Mouse (Mus musculus): Measurements from ENCODE around the gene Ifna16. TPM values are rescaled to one million over a fixed set of nuclear protein-coding genes. Genes with fewer than 3 reads are reported as not detected.

The Ifna16 gene
- total RNA-seq (2021): not detected
- long read RNA-seq, experiment 1: 0 reads
- long read RNA-seq, experiment 2: 0 reads

DNA sequence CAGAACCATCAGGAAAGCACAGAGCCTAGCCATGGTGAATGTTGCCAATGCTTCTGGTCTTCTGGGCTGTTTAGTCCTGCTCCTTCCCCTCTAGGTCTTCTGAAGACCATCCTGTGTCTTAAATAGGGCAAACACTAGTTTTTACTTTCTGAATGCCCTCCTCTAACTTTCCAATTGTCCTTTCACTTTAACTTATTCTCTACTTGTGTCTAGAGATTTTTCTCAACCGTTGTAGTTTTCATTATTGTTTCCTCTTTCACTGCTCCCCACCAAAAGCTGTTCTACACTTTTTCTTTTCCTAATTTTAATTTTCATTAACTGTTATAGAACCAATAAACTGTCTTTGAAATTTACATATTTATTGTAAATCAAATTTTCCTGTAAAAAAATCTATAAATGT is at the start of gene Ifna16:
Ifna16 (minus strand) TSS at position 101 of the 400 bp plus-strand sequence.
- intact Hi-C loops (cut with DNase I): no loop called here
- DNase-seq (ENCODE audit: low spot score in 2 of 2): no peak

GRCm38 (mm10) chr4:88723497-88724090 is 46.9 kb upstream of the Ifna16 start:
- DNase-seq (ENCODE audit: low spot score in 2 of 2): no peak
- intact Hi-C loops (cut with DNase I): no loop called here

GRCm38 (mm10) chr4:88721791-88722721 is 45.3 kb upstream of the Ifna16 start, which contains the start of the genes Gm26566 and Klhl9:
Gene Gm26566, plus strand, starts transcription at chr4:88721805.
Gene Klhl9, minus strand, starts transcription at chr4:88722465.
- intact Hi-C loops (cut with DNase I): no loop called here
- DNase-seq (ENCODE audit: low spot score in 2 of 2): peak; percentile 87 to 89

GRCm38 (mm10) chr4:88718715-88719114 is 42.0 kb upstream of the Ifna16 start:
- intact Hi-C loops (cut with DNase I): no loop called here
- no peak for DNase-seq (ENCODE audit: low spot score in 2 of 2)

- no peak for DNase-seq (ENCODE audit: low spot score in 2 of 2)
- intact Hi-C loops (cut with DNase I): no loop called here
Measured at GRCm38 (mm10) chr4:88715059-88715458, 38.3 kb upstream of the Ifna16 start.

DNA sequence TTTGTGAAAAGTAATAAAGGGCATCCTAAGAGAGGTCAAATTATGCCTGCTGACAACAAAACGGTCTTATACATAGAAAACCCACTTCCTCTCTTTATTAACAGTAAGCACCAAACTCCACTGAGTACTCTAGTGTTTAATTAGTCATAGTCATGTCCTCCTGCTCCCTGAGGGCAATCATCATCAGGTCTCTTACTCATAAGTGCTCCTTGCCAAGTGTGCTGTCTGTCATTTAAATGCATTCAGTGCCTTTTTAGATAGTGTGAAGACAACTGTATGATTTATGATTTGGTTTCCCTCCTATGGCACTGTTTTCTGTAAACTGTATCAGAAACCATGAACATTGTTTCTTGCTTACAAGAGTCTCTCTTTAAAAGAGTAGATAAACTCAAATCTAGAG is 37.6 kb upstream of the Ifna16 start:
- DNase-seq (ENCODE audit: low spot score in 2 of 2): no peak
- intact Hi-C loops (cut with DNase I): no loop called here

DNA sequence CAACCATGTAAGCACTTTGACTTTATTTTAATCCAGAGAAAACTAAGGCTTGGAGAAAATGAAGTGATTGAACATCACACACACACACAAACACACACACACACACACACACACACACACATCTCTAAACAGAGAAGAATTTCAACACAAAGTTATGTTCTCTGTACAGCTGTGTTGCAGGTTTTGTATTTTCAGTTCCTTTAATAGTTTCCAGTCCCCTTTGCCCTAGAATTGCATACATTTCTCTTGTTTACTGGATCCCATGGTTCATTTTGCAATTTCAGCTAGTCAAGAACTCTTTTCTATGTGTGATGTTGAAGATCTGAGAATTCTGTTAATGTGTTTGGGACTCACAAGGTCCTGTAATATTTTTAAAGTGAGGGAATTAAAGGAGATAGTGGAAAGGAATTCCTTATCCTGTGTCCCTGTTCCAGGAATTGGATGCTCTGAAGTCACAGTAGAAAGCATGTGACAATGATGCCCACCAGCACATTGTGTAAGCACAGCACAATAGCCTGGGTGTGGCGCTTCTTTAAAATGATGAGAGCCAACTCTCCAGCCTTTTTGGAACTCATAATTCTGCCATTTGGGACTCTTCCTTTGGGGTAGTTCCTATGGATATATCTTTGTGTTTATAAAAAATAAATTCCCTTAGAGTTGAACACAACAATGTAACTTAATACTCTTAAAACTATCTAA is 30.6 kb upstream of the Ifna16 start:
- intact Hi-C loops (cut with DNase I): no loop called here
- DNase-seq (ENCODE audit: low spot score in 2 of 2): no peak

DNA sequence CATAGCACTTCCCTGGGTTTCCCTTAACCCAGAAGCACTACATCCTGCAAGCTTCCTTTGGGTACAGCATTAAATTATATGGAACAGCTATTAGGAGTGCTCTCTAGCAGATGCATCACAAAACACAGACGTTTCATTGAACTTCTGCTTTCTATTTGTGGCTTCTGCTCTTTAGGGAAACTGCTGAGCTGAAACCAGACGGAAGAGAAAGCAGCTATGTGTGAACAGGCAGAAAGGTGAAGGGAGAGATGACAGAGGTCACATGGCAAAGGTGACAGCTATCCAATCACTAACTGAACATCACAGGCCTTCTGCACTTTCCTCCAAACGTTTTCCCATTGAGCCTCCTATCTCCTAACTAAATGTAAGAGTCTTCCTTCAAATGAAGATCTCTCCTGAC is 29.2 kb upstream of the Ifna16 start:
- intact Hi-C loops (cut with DNase I): no loop called here
- DNase-seq (ENCODE audit: low spot score in 2 of 2): no peak

- DNase-seq (ENCODE audit: low spot score in 2 of 2): no peak
- intact Hi-C loops (cut with DNase I): loop anchor here (5.0 kb wide), 1 partner anchor 38 kb away; no protein-coding TSS in a partner anchor
Measured at GRCm38 (mm10) chr4:88699301-88699700, 22.6 kb upstream of the Ifna16 start.

GRCm38 (mm10) chr4:88698781-88699180 is 22.1 kb upstream of the Ifna16 start:
- no peak for DNase-seq (ENCODE audit: low spot score in 2 of 2)
- intact Hi-C loops (cut with DNase I): loop anchor here (5.0 kb wide), 1 partner anchor 39 kb away; no protein-coding TSS in a partner anchor

- no peak for DNase-seq (ENCODE audit: low spot score in 2 of 2)
- intact Hi-C loops (cut with DNase I): loop anchor here (5.0 kb wide), 1 partner anchor 40 kb away; no protein-coding TSS in a partner anchor
Measured at GRCm38 (mm10) chr4:88697753-88698152, 21.0 kb upstream of the Ifna16 start.

DNA sequence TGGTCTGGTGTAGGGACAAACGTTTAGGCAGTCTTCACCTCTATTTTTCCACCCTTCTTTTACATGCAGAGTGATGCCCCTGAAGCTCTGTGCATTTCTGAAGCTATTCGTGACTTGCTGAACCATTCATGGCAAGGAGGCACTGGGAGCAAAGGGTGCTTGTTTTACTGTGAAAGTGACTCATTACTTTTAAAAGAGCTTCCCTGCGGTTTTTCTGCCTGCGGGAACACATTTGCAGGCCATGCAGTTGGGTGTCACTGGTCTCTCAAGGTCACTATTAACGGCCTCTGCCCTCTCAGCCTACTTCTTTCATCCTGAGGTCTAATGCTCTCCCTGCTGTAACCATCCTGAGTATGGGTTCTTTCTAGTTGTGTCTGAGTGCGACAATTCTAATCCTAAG is 20.4 kb upstream of the Ifna16 start:
- intact Hi-C loops (cut with DNase I): loop anchor here (5.0 kb wide), 1 partner anchor 40 kb away; no protein-coding TSS in a partner anchor
- no peak for DNase-seq (ENCODE audit: low spot score in 2 of 2)

GRCm38 (mm10) chr4:88696237-88696884 is 19.6 kb upstream of the Ifna16 start:
- DNase-seq (ENCODE audit: low spot score in 2 of 2): peak; percentile 68 to 78
- intact Hi-C loops (cut with DNase I): loop anchor here (5.0 kb wide), 1 partner anchor 41 kb away; no protein-coding TSS in a partner anchor

GRCm38 (mm10) chr4:88693392-88693791 is 16.7 kb upstream of the Ifna16 start:
- no peak for DNase-seq (ENCODE audit: low spot score in 2 of 2)
- intact Hi-C loops (cut with DNase I): no loop called here

DNA sequence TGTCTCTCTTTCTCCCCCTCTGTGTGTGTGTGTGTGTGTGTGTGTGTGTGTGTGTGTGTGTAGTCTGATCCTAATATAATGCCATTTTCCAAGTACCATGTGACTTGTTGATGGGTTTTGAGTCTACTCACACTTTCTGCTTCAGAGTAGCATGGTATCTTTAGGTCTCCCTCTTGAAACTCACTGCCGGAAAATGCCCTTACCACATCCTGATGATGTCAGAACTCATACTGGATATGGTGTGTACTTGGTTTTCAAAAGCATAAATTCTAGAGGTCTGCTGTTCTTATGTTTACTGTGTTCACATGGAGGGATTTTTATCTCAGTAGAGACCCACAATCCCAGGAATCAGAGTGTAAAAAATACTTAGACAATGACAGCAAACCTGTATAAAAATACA is 15.8 kb upstream of the Ifna16 start:
- DNase-seq (ENCODE audit: low spot score in 2 of 2): no peak
- intact Hi-C loops (cut with DNase I): no loop called here

- intact Hi-C loops (cut with DNase I): no loop called here
- DNase-seq (ENCODE audit: low spot score in 2 of 2): no peak
Measured at GRCm38 (mm10) chr4:88691259-88691658, 14.5 kb upstream of the Ifna16 start, which contains the start of gene Ifnab. Gene Ifnab, minus strand, starts transcription at chr4:88691359.

GRCm38 (mm10) chr4:88683812-88684211 is 7.1 kb upstream of the Ifna16 start, which contains the start of gene Ifna2:
Gene Ifna2, minus strand, starts transcription at chr4:88683912.
- intact Hi-C loops (cut with DNase I): no loop called here
- no peak for DNase-seq (ENCODE audit: low spot score in 2 of 2)

DNA sequence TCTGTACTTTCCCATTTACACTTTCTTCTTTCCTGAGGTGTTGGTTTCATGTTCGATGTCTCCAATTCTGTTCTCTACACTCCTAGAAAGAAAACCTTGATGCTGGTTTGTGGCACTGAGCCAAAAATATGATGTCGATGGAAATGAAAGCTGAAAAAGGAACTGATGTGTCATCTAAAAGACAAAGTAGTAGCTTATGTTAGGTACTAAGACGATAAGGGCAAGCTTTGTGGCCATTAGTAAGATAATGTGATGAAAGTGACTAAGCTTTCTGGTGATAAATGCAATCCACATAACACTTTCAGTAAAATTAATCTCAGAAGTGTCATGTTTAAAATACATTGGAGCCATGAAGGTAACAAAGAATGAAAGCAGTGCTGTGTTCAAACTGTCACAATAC is 4.6 kb upstream of the Ifna16 start:
- DNase-seq (ENCODE audit: low spot score in 2 of 2): no peak
- intact Hi-C loops (cut with DNase I): no loop called here

- intact Hi-C loops (cut with DNase I): no loop called here
- DNase-seq (ENCODE audit: low spot score in 2 of 2): peak; percentile 9 to 26
Measured at GRCm38 (mm10) chr4:88680362-88680761, 3.6 kb upstream of the Ifna16 start.
